Mouse (Mus musculus): ENCODE data around the gene Kdm6b. TPM values are rescaled to one million over a fixed set of nuclear protein-coding genes. Genes with fewer than 3 reads are reported as not detected.

The Kdm6b gene
- polyA plus RNA-seq, 1 experiment from 2014 or later: 18.2 TPM

GRCm38 (mm10) chr11:69366157-69366854 is 47.2 kb downstream of the Kdm6b start:
- Histone ChIP-seq H3K27ac (ENCODE audit: low read length) (peak overlapping the region; percentile 91), H3K27me3 (ENCODE audit: control insufficient read depth, insufficient read depth, low read length) (no peaks in the 10 kb centered on the region), H3K4me3 (ENCODE audit: low read length) (peak overlapping the region; percentile 94), H3K4me2 (ENCODE audit: low read depth, low read length) (peak overlapping the region; percentile 93), H3K36me3 (ENCODE audit: control insufficient read depth, insufficient read depth) (peaks cover 7% of the 10 kb centered on the region), H3K9me3 (replicated peaks; ENCODE audit: control insufficient read depth, low read length) (no peaks in the 10 kb centered on the region), H3K4me1 (ENCODE audit: control insufficient read depth, insufficient read depth, low read length) (peaks cover 41% of the 10 kb centered on the region), H3K9ac (ENCODE audit: low read length) (peak overlapping the region; percentile 98)
- peak; percentile 81 for ATAC-seq (replicated peaks; ENCODE audit: extremely low read depth, insufficient read depth, low FRiP score)
- 1% methylated on average over 26 of the region's 26 CpGs for WGBS

GRCm38 (mm10) chr11:69365722-69366121 is 47.8 kb downstream of the Kdm6b start:
- no peaks in the 10 kb centered on the region for H3K27me3 ChIP-seq (ENCODE audit: control insufficient read depth, insufficient read depth, low read length)
- H3K27ac ChIP-seq (ENCODE audit: low read length): peak overlapping the region; percentile 91
- H3K4me2 ChIP-seq (ENCODE audit: low read depth, low read length): peak overlapping the region; percentile 93
- peak overlapping the region; percentile 94 for H3K4me3 ChIP-seq (ENCODE audit: low read length)
- peaks cover 38% of the 10 kb centered on the region for H3K4me1 ChIP-seq (ENCODE audit: control insufficient read depth, insufficient read depth, low read length)
- H3K9ac ChIP-seq (ENCODE audit: low read length): peak overlapping the region; percentile 71
- H3K36me3 ChIP-seq (ENCODE audit: control insufficient read depth, insufficient read depth): peaks cover 11% of the 10 kb centered on the region
- H3K9me3 ChIP-seq (replicated peaks; ENCODE audit: control insufficient read depth, low read length): no peaks in the 10 kb centered on the region
- 34% methylated on average over 6 of the region's 6 CpGs for WGBS
- no peak for ATAC-seq (replicated peaks; ENCODE audit: extremely low read depth, insufficient read depth, low FRiP score)

- H3K27me3 ChIP-seq (ENCODE audit: control insufficient read depth, insufficient read depth, low read length): no peaks in the 10 kb centered on the region
- peak; percentile 63 for ATAC-seq (replicated peaks; ENCODE audit: extremely low read depth, insufficient read depth, low FRiP score)
- peaks cover 35% of the 10 kb centered on the region for H3K4me1 ChIP-seq (ENCODE audit: control insufficient read depth, insufficient read depth, low read length)
- 4% methylated on average over 6 of the region's 6 CpGs for WGBS
- peak overlapping the region; percentile 91 for H3K27ac ChIP-seq (ENCODE audit: low read length)
- peak overlapping the region; percentile 93; the same call in 1 of the 2 replicates for H3K4me2 ChIP-seq (ENCODE audit: low read depth, low read length)
- no peaks in the 10 kb centered on the region for H3K9me3 ChIP-seq (replicated peaks; ENCODE audit: control insufficient read depth, low read length)
- no peak overlapping the region for H3K4me3 ChIP-seq (ENCODE audit: low read length)
- no peak overlapping the region for H3K9ac ChIP-seq (ENCODE audit: low read length)
- H3K36me3 ChIP-seq (ENCODE audit: control insufficient read depth, insufficient read depth): peaks cover 14% of the 10 kb centered on the region
These were observed 48.6 kb downstream of the Kdm6b start for GRCm38 (mm10) chr11:69364910-69365309.

- ATAC-seq (replicated peaks; ENCODE audit: extremely low read depth, insufficient read depth, low FRiP score): no peak
- Histone ChIP-seq H3K4me3 (ENCODE audit: low read length) (no peak overlapping the region), H3K9ac (ENCODE audit: low read length) (no peak overlapping the region), H3K27ac (ENCODE audit: low read length) (peak overlapping the region; percentile 15; the same call in 1 of the 2 replicates), H3K4me1 (ENCODE audit: control insufficient read depth, insufficient read depth, low read length) (peaks cover 35% of the 10 kb centered on the region), H3K36me3 (ENCODE audit: control insufficient read depth, insufficient read depth) (peaks cover 20% of the 10 kb centered on the region), H3K9me3 (replicated peaks; ENCODE audit: control insufficient read depth, low read length) (no peaks in the 10 kb centered on the region), H3K4me2 (ENCODE audit: low read depth, low read length) (peak overlapping the region; percentile 19), H3K27me3 (ENCODE audit: control insufficient read depth, insufficient read depth, low read length) (no peaks in the 10 kb centered on the region)
- WGBS: 44% methylated on average over 8 of the region's 8 CpGs
These were observed 49.1 kb downstream of the Kdm6b start for GRCm38 (mm10) chr11:69364376-69364775.

- Histone ChIP-seq H3K9me3 (replicated peaks; ENCODE audit: control insufficient read depth, low read length) (no peaks in the 10 kb centered on the region), H3K4me3 (ENCODE audit: low read length) (no peak overlapping the region), H3K36me3 (ENCODE audit: control insufficient read depth, insufficient read depth) (peaks cover 32% of the 10 kb centered on the region), H3K4me1 (ENCODE audit: control insufficient read depth, insufficient read depth, low read length) (peaks cover 28% of the 10 kb centered on the region), H3K4me2 (ENCODE audit: low read depth, low read length) (no peak overlapping the region), H3K27me3 (ENCODE audit: control insufficient read depth, insufficient read depth, low read length) (no peaks in the 10 kb centered on the region), H3K27ac (ENCODE audit: low read length) (no peak overlapping the region), H3K9ac (ENCODE audit: low read length) (no peak overlapping the region)
- no peak for ATAC-seq (replicated peaks; ENCODE audit: extremely low read depth, insufficient read depth, low FRiP score)
- 74% methylated on average over 2 of the region's 2 CpGs for WGBS
These were observed 51.0 kb downstream of the Kdm6b start for GRCm38 (mm10) chr11:69362479-69362878.

GRCm38 (mm10) chr11:69362021-69362420 is 51.5 kb downstream of the Kdm6b start:
- H3K4me1 ChIP-seq (ENCODE audit: control insufficient read depth, insufficient read depth, low read length): peaks cover 23% of the 10 kb centered on the region
- no peak overlapping the region for H3K9ac ChIP-seq (ENCODE audit: low read length)
- WGBS: 78% methylated on average over 7 of the region's 7 CpGs
- H3K36me3 ChIP-seq (ENCODE audit: control insufficient read depth, insufficient read depth): peaks cover 32% of the 10 kb centered on the region
- no peaks in the 10 kb centered on the region for H3K9me3 ChIP-seq (replicated peaks; ENCODE audit: control insufficient read depth, low read length)
- H3K27me3 ChIP-seq (ENCODE audit: control insufficient read depth, insufficient read depth, low read length): no peaks in the 10 kb centered on the region
- H3K27ac ChIP-seq (ENCODE audit: low read length): no peak overlapping the region
- no peak overlapping the region for H3K4me2 ChIP-seq (ENCODE audit: low read depth, low read length)
- no peak overlapping the region for H3K4me3 ChIP-seq (ENCODE audit: low read length)
- no peak for ATAC-seq (replicated peaks; ENCODE audit: extremely low read depth, insufficient read depth, low FRiP score)

- H3K36me3 ChIP-seq (ENCODE audit: control insufficient read depth, insufficient read depth): peaks cover 49% of the 10 kb centered on the region
- ATAC-seq (replicated peaks; ENCODE audit: extremely low read depth, insufficient read depth, low FRiP score): no peak
These were observed 55.8 kb downstream of the Kdm6b start for GRCm38 (mm10) chr11:69357690-69358089.

GRCm38 (mm10) chr11:69356544-69356943 is 56.9 kb downstream of the Kdm6b start:
- Histone ChIP-seq H3K27ac (ENCODE audit: low read length) (no peak overlapping the region), H3K4me2 (ENCODE audit: low read depth, low read length) (no peak overlapping the region), H3K36me3 (ENCODE audit: control insufficient read depth, insufficient read depth) (peaks cover 50% of the 10 kb centered on the region), H3K9me3 (replicated peaks; ENCODE audit: control insufficient read depth, low read length) (no peaks in the 10 kb centered on the region), H3K4me1 (ENCODE audit: control insufficient read depth, insufficient read depth, low read length) (no peaks in the 10 kb centered on the region), H3K9ac (ENCODE audit: low read length) (no peak overlapping the region), H3K4me3 (ENCODE audit: low read length) (no peak overlapping the region), H3K27me3 (ENCODE audit: control insufficient read depth, insufficient read depth, low read length) (no peaks in the 10 kb centered on the region)
- no peak for ATAC-seq (replicated peaks; ENCODE audit: extremely low read depth, insufficient read depth, low FRiP score)
- 92% methylated on average over 5 of the region's 5 CpGs for WGBS

More at GRCm38 (mm10) chr11:69357690-69358089, 55.8 kb downstream of the Kdm6b start:
- 89% methylated on average over 12 of the region's 12 CpGs for WGBS
- H3K27ac ChIP-seq (ENCODE audit: low read length): no peak overlapping the region
- H3K4me3 ChIP-seq (ENCODE audit: low read length): no peak overlapping the region
- H3K9me3 ChIP-seq (replicated peaks; ENCODE audit: control insufficient read depth, low read length): no peaks in the 10 kb centered on the region
- no peak overlapping the region for H3K9ac ChIP-seq (ENCODE audit: low read length)
- H3K27me3 ChIP-seq (ENCODE audit: control insufficient read depth, insufficient read depth, low read length): no peaks in the 10 kb centered on the region
- H3K4me1 ChIP-seq (ENCODE audit: control insufficient read depth, insufficient read depth, low read length): no peaks in the 10 kb centered on the region
- no peak overlapping the region for H3K4me2 ChIP-seq (ENCODE audit: low read depth, low read length)

Measured in heart, embryonic 16.5 days (tissue).